Mouse (Mus musculus) ES-Bruce4 (cell line): ENCODE results near the gene Hoxb3.

Experiments used
- CTCF ChIP-seq: IDR thresholded peaks from one replicate; pipeline ENCODE4 v1.8.1; 2011; ENCODE audit warnings: low read depth, low read length
- POLR2A ChIP-seq: IDR thresholded peaks from one replicate; pipeline ENCODE4 v1.8.1; 2011; ENCODE audit warnings: low read length; ENCODE audit not compliant: insufficient read depth

DNA sequence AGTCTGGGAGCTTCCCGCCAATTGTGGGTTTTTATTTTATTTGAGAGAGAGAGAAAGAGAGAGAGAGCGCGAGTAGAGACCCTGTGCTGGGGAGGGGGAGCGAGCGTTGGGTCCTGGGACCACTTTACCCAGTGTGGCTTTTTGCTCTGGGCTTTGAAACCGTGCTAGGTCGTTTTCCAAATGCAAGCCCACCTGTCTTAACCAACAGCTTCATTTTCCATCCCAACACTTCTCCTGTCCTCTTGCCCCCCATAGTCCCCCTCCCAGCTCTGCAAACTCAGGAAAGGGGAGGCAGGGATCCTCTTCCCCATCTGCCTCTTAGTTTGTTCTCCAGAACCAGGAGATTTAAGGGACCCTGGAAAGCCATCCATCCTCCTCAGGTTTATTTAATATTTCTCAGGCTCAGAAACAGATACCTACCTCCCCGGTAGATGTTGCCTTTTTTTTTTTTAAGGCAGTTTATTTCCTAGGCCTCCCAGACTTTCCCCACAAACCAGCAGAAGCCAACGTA is 31.7 kb downstream of the Hoxb3 start:
- TF ChIP-seq CTCF (no peak), POLR2A (no peak)
